Mouse (Mus musculus) cerebellum, postnatal 36 days (tissue): ENCODE results near the gene Noxo1.
"Not testable (repeated sequence)": the region's sequence is repeated elsewhere in the genome, so short reads cannot be mapped to it uniquely, and the experiment has no call there.

Experiments used
- DNase-seq, 2 experiments: peaks; one replicate each; pipeline ENCODE4 v3.0.0; 2021 to 2022; ENCODE audit warnings: mixed read lengths in 2 of 2

Noxo1 gene

GRCm38 (mm10) chr17:24696011-24696697 lies at the start of gene Noxo1, which contains the start of gene Gfer:
Gene Noxo1 (plus strand): TSS chr17:24696234.
Gene Gfer (minus strand): TSS chr17:24696156.
- peak; percentile 78 to 90 for DNase-seq

- DNase-seq: no peak
Measured at GRCm38 (mm10) chr17:24646381-24646780, 49.7 kb upstream of the Noxo1 start.

- peak in 1 of 2 experiments; percentile 39 for DNase-seq
Measured at GRCm38 (mm10) chr17:24647493-24647892, 48.5 kb upstream of the Noxo1 start.

- peak; percentile 51 to 56 for DNase-seq
Measured at GRCm38 (mm10) chr17:24648731-24649377, 47.2 kb upstream of the Noxo1 start.

GRCm38 (mm10) chr17:24649581-24650069 lies 46.4 kb upstream of the Noxo1 start:
- DNase-seq: peak; percentile 68 to 72

- DNase-seq: peak; percentile 74 to 76
Measured at GRCm38 (mm10) chr17:24650070-24650616, 45.9 kb upstream of the Noxo1 start, which contains the start of gene Slc9a3r2. Gene Slc9a3r2 (minus strand): TSS chr17:24650327.

GRCm38 (mm10) chr17:24650766-24651165 lies 45.3 kb upstream of the Noxo1 start:
- DNase-seq: no peak

GRCm38 (mm10) chr17:24651835-24652234 lies 44.2 kb upstream of the Noxo1 start:
- DNase-seq: no peak

GRCm38 (mm10) chr17:24653967-24654710 lies 41.9 kb upstream of the Noxo1 start:
- peak; percentile 77 to 80 for DNase-seq

- no peak for DNase-seq
Measured at GRCm38 (mm10) chr17:24654969-24655368, 41.1 kb upstream of the Noxo1 start.

GRCm38 (mm10) chr17:24658017-24658758 lies 37.8 kb upstream of the Noxo1 start, which contains the start of gene Npw:
Gene Npw (minus strand): TSS chr17:24658457.
- no peak for DNase-seq

- DNase-seq: not testable (repeated sequence)
Measured at GRCm38 (mm10) chr17:24667011-24667410, 29.0 kb upstream of the Noxo1 start.

GRCm38 (mm10) chr17:24667416-24667815 lies 28.6 kb upstream of the Noxo1 start:
- peak; percentile 75 to 79 for DNase-seq

- DNase-seq: not testable (repeated sequence)
Measured at GRCm38 (mm10) chr17:24669214-24669544, 26.9 kb upstream of the Noxo1 start.

- peak; percentile 93 to 97 for DNase-seq
Measured at GRCm38 (mm10) chr17:24669545-24670245, 26.3 kb upstream of the Noxo1 start, which contains the start of gene Zfp598. Gene Zfp598 (plus strand): TSS chr17:24669687.

GRCm38 (mm10) chr17:24670246-24670844 lies 25.7 kb upstream of the Noxo1 start:
- DNase-seq: no peak

GRCm38 (mm10) chr17:24671346-24671745 lies 24.7 kb upstream of the Noxo1 start:
- DNase-seq: no peak

- no peak for DNase-seq
Measured at GRCm38 (mm10) chr17:24672141-24672540, 23.9 kb upstream of the Noxo1 start.

- DNase-seq: no peak
Measured at GRCm38 (mm10) chr17:24674277-24674676, 21.8 kb upstream of the Noxo1 start.

GRCm38 (mm10) chr17:24676187-24676586 lies 19.8 kb upstream of the Noxo1 start:
- DNase-seq: peak; percentile 70 to 76

GRCm38 (mm10) chr17:24676877-24677276 lies 19.2 kb upstream of the Noxo1 start:
- no peak for DNase-seq
